Mouse (Mus musculus) gonadal fat pad, adult 2 months (tissue): ENCODE measurements around the gene Slc23a4. TPM values are rescaled to one million over a fixed set of nuclear protein-coding genes. Genes with fewer than 3 reads are reported as not detected.

Experiments used
- DNase-seq: peaks from one replicate; pipeline ENCODE4 v3.0.0-alpha.2; 2012; ENCODE audit warnings: low read depth
- polyA plus RNA-seq: library from polyadenylated mRNA; depleted of rRNA; stranded (reverse); fragments of >200 nt; gene quantifications from 2 replicates; pipeline ENCODE4 v1.2.3, GENCODE M21; 2012

Slc23a4 gene
- polyA plus RNA-seq, 1 experiment: 7.9 TPM

DNA sequence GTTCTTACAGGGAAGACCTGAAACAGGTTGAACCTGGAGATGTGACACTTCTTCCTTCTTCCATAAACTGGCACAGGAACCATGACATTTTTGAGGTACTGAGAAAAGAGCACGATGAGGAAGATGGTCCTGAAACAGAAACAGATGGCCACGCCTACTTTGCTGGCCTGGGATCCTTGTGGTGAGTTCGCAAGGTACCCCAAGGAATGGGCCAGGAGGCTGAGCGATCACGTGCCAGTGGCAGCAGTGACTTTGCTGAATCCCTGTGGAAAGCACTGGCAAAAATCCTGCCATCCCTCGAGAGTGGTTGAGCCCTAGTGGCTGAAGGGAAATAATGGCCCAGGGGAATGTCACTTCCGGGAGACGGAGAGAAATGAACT is 32.4 kb downstream of the Slc23a4 start:
- DNase-seq: no peak

- no peak for DNase-seq
Measured at GRCm38 (mm10) chr6:34954926-34955861, 33.0 kb downstream of the Slc23a4 start.

- DNase-seq: no peak
Measured at GRCm38 (mm10) chr6:34951956-34952667, 36.1 kb downstream of the Slc23a4 start.

DNA sequence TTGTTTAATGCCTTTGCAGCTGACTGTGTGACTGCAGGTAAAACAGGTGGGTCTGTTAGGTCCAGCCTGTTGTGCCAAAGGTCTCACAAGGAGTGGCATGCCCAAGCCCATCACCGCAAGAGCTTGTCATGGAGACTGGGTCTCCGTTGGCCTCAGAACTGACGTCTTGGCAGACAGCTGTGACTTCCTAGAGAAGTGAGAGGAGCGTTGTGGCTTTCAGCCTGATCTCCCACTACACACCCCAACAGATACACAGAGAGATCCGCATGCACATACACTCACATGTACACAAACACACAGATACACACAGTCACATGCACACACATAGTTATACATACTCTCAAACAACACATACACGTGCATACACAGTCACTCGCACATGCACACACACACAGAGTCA is 36.7 kb downstream of the Slc23a4 start:
- DNase-seq: no peak

- DNase-seq: no peak
Measured at GRCm38 (mm10) chr6:34948461-34948860, 39.7 kb downstream of the Slc23a4 start.

GRCm38 (mm10) chr6:34946486-34947079 is 41.6 kb downstream of the Slc23a4 start:
- no peak for DNase-seq

GRCm38 (mm10) chr6:34943499-34943898 is 44.7 kb downstream of the Slc23a4 start:
- DNase-seq: no peak

DNA sequence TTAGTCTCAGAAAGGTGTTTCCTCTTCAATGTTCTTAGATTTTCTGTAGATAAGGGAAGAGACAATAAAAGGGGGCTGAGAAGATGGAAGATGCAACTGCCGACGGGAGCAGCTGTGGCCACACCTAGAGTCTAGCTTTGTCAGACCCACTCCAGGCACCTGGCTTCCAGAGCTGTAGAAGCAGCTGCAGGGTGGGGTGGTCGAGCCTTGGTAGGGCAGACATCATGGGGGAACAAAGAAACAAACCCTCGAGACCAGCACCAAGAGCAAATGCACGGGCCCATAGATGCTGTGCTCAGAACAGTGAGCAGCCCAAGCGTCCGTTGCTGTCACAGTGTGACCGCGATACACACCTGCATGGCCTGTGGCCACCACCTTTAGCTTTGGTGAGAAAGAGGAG is 45.8 kb downstream of the Slc23a4 start:
- DNase-seq: no peak

- DNase-seq: no peak
Measured at GRCm38 (mm10) chr6:34941496-34941895, 46.7 kb downstream of the Slc23a4 start.

DNA sequence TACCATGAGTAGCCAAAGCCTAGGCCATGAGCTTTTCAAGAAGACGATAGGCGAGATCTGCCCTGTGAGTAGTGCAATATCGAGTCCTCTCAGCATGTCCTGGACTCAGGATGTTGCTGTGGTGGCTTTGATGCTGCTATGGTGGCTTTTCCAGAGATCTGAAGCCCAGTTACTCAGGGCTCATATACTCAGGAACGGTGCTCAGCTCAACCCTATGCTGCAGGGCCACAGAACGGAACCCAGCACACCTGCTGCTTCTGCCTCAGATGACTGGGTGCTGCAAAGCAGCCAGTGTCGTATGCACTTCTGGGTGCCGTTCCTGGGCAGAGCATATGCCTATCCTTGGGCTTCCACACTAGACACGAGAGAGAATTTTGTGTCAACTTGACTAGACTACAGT is 48.8 kb downstream of the Slc23a4 start:
- DNase-seq: no peak

GRCm38 (mm10) chr6:34938929-34939325 is 49.3 kb downstream of the Slc23a4 start:
- DNase-seq: no peak

DNA sequence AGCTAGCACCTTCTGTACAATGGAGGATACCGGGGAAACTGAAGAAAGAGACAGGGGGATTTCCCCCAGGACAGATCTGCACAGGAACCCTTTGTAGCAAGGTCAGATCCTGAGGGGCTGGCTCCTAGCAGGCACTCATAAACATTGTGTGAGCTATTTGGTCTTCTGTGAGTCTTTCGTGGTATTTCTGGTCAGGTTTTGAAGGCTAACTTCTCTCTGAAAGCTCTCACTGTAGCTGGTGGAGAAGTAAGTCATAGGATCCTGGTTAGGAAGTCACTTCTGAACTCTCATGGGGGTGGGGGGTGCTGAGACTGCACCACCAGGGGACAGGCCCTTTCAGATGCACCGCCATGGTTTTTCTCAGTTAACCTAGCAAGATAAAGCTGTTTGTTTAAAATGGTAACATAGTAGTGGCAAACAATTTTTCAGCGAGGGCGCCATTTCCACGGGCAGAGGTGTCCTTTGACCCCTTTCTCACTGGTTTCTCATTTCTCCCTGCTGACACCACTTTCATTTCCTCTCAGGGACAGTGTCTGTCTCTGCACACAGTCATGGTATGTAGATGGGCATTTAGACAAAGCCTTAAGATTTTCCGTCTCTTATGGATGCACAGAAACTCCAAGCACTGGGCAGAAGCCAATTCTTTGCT is 49.8 kb downstream of the Slc23a4 start:
- DNase-seq: no peak

- DNase-seq: no peak
Measured at GRCm38 (mm10) chr6:34936743-34937142, 51.5 kb downstream of the Slc23a4 start.

DNA sequence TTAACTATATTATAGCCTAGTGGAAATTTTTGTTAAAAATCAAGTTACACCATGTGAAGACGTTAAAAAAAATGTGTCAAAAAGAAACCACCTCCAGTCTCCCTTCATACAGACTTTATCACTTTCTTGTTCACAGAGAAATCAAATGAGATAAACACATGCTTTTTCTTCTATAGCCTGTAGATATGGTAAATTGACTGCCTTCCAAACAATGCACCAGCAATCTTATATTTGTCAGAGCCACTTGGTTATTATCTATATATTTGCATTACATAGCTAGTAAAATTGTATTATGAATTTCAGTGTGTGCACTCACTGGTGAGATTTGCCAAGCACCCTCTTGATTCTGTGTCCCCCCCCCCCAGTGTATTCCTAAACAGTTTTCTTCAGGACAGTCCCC is 55.6 kb downstream of the Slc23a4 start:
- DNase-seq: no peak

DNA sequence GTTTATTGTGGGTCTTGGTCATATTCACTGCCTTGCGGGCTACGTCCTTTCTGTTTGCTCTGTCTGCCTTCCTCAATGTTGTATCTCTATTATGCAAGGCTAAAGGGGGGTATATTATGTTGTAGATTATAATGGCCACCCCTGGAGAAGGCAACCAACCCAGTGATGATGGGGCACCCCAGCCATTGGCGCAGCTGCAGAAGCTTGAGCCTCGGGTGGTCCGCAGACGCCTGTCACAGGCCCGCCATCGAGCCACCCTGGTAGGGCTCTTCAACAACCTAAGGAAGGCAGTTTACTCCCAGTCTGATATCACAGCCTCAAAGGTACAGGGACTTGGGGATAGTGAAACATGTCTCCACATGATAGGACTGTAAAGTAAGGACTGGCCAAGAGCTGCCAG is 60.6 kb downstream of the Slc23a4 start:
- no peak for DNase-seq

DNA sequence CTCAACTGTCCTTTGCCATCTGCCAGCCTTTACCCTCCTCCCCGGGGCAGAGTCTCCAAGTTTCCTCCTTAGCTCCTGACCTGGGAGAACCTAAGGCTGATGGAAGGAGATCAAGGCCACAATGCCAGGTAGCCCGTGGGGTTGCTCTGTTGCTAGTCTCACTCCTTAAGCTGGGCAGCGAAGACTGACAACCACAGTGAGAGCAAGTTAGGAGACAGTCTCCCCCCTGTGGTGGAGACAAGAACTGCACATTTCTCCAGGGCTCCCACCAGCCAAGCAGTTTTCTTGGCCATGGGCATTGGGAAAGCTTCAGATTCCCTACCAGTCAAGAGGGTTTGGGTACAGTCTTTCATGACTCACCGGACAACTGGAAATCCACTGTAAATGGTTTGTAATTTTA is 61.0 kb downstream of the Slc23a4 start:
- DNase-seq: no peak

GRCm38 (mm10) chr6:34921941-34922340 is 66.3 kb downstream of the Slc23a4 start:
- DNase-seq: no peak

DNA sequence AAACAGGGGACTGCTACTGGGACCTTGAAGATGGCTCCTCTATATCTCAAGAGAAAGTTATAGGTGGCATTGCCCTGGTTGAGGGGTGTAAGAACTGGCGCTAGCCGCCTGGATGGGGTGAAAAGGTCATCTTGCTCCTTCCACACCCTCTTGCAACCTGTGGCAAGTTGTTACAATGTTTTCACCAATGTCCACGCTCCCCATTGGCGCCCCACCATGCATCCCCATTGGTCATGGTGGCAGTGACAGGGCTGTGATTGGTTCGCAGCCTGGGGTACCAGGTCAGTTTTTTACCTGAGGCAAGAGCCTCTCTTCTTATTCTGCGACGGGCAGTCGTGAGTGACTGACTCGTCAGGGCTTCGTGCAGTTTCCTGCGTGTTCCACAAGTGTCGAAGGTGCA is 67.6 kb downstream of the Slc23a4 start:
- DNase-seq: no peak

DNA sequence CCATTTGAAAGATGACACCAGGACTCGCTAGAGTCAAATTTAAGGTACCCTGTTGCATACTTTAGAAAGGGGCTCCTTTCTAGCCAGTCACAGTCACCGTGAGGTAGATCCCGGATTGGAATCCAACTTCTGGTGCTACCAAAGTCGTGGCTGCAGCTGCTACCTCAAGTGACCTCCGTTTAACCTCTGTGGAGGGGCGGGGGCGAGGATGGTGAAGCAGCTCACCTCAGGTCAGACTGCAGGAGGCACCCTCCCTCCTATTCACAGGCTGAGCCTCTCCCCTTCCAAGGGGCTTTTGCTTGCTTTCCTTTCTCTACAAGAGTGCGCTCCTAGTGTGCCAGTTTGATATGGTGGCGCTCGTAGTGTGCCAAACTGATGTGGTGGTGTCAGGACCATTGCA is 68.2 kb downstream of the Slc23a4 start, which contains the start of gene Stra8:
Gene Stra8, plus strand, starts transcription at position 208 of the 400 bp plus-strand sequence.
- no peak for DNase-seq

DNA sequence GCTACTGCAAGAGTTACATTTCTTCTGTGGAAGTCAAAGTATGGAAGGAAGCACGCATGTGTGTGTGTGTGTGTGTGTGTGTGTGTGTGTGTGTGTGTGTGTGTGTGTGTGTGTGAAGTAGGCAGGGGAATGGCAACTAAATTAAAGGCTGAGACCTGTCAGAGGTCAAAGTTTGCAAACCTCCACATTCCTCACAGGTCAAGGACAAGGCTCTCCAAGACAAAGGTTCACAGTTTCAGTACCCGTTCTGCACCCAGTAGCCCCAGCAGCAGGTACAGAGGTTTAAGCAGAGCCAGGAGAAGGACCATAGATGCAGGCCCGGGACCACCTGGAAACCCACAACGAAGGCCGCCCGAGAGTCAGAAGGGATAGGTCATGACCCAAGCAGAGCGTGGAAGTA is 69.1 kb downstream of the Slc23a4 start:
- no peak for DNase-seq

- no peak for DNase-seq
Measured at GRCm38 (mm10) chr6:34914462-34914861, 73.7 kb downstream of the Slc23a4 start.
